ENCODE assay signal across 13 mouse cellular contexts in genomic region chr8:44347412-44347811, GRCm38 (mm10).
DNase-seq lines count a peak whose midpoint lies in the region; ATAC-seq and TF ChIP-seq lines count a peak whose summit lies in the region.
"Had no signal": no experiment of that assay in that cellular context is flagged by ENCODE, and none has a peak within 500 bp of the region (broad histone marks: within the 10 kb centered on the region; RNA-seq: fewer than 3 reads in every experiment).

No protein-coding gene starts in this region.

- no peak for ATAC-seq in kidney, postnatal 0 days (replicated peaks; ENCODE audit: low FRiP score, low read depth)
- no peak for ATAC-seq in hindbrain, postnatal 0 days
- ATAC-seq: liver, postnatal 0 days had no signal

- H3K36me3 ChIP-seq in kidney, postnatal 0 days (ENCODE audit: insufficient read depth, low read length): no peaks in the 10 kb centered on the region
- H3K36me3 ChIP-seq in hindbrain, postnatal 0 days (ENCODE audit: insufficient read depth, low read length): no peaks in the 10 kb centered on the region
- H3K36me3 ChIP-seq: hindbrain, embryonic 15.5 days; limb, embryonic 13.5 days had no signal

- H3K4me1 ChIP-seq in kidney, postnatal 0 days (replicated peaks; ENCODE audit: insufficient read depth, low read length): no peaks in the 10 kb centered on the region
- H3K4me1 ChIP-seq in hindbrain, postnatal 0 days (ENCODE audit: insufficient read depth, low read length): no peaks in the 10 kb centered on the region
- H3K4me1 ChIP-seq: hindbrain, embryonic 15.5 days had no signal

- TF ChIP-seq CTCF in kidney, postnatal 0 days (IDR thresholded peaks at IDR 0.05; ENCODE audit: low read depth): no peak
- TF ChIP-seq CTCF in hindbrain, postnatal 0 days (IDR thresholded peaks at IDR 0.05; ENCODE audit: low read depth): no peak

- H3K27ac ChIP-seq in kidney, postnatal 0 days: no peak overlapping the region
- no peak overlapping the region for H3K27ac ChIP-seq in hindbrain, postnatal 0 days
- H3K27ac ChIP-seq: hindbrain, embryonic 15.5 days; limb, embryonic 13.5 days had no signal

- 74% methylated on average over 1 of the region's 1 CpGs for WGBS in kidney, postnatal 0 days
- 74% methylated on average over 1 of the region's 1 CpGs for WGBS in hindbrain, postnatal 0 days

- H3K9ac ChIP-seq in kidney, postnatal 0 days (ENCODE audit: low read depth, low read length): no peak overlapping the region
- H3K9ac ChIP-seq in hindbrain, postnatal 0 days (replicated peaks; ENCODE audit: low read length): no peak overlapping the region
- H3K9ac ChIP-seq: hindbrain, embryonic 15.5 days; limb, embryonic 13.5 days; liver, postnatal 0 days had no signal

- no peak overlapping the region for H3K4me3 ChIP-seq in kidney, postnatal 0 days (replicated peaks; ENCODE audit: low read depth, low read length)
- no peak overlapping the region for H3K4me3 ChIP-seq in hindbrain, postnatal 0 days (ENCODE audit: low read length)
- H3K4me3 ChIP-seq: hindbrain, embryonic 15.5 days; limb, embryonic 13.5 days had no signal

- H3K4me2 ChIP-seq in kidney, postnatal 0 days (ENCODE audit: low read length): no peak overlapping the region
- no peak overlapping the region for H3K4me2 ChIP-seq in hindbrain, postnatal 0 days (ENCODE audit: low read depth, low read length)
- H3K4me2 ChIP-seq: hindbrain, embryonic 15.5 days; limb, embryonic 13.5 days had no signal

- peak; percentile 28 for DNase-seq in gastrocnemius, adult 18-20 months (ENCODE audit: low spot score)
- no peak for DNase-seq in gastrocnemius, postnatal 10 days
- peak; percentile 24 for DNase-seq in kidney, postnatal 0 days (ENCODE audit: low spot score)
- no peak for DNase-seq in kidney, adult 18-20 months
- peak; percentile 50 for DNase-seq in fat pad, adult 2 months (ENCODE audit: extremely low read depth, low read depth, low spot score)
- peak; percentile 66 for DNase-seq in lung, postnatal 25 days (ENCODE audit: low spot score)
- no peak for DNase-seq in frontal cortex, postnatal 25 days (ENCODE audit: low spot score in 2 of 2)
- no peak for DNase-seq in hindbrain, postnatal 0 days (ENCODE audit: low spot score)
- DNase-seq: cerebellum, adult 2 months; liver, postnatal 0 days; right cerebral cortex, postnatal 14 days had no signal

- H3K27me3 ChIP-seq in kidney, postnatal 0 days (ENCODE audit: insufficient read depth, low read length): no peaks in the 10 kb centered on the region
- H3K27me3 ChIP-seq in hindbrain, postnatal 0 days (ENCODE audit: insufficient read depth, low read length): no peaks in the 10 kb centered on the region
- H3K27me3 ChIP-seq: hindbrain, embryonic 15.5 days; limb, embryonic 13.5 days had no signal

- H3K9me3 ChIP-seq in kidney, postnatal 0 days (replicated peaks; ENCODE audit: low read length): no peaks in the 10 kb centered on the region
- no peaks in the 10 kb centered on the region for H3K9me3 ChIP-seq in hindbrain, postnatal 0 days (ENCODE audit: low read length)
- H3K9me3 ChIP-seq: hindbrain, embryonic 15.5 days; limb, embryonic 13.5 days had no signal

Comparison
In these comparisons a context has a peak if more than half of its experiments do, and no peak if none do; other contexts are left out.
1. DNase-seq: peak in gastrocnemius, adult 18-20 months (single experiment), kidney, postnatal 0 days (single experiment), fat pad, adult 2 months (single experiment) and lung, postnatal 25 days (single experiment); none in gastrocnemius, postnatal 10 days (single experiment), kidney, adult 18-20 months (single experiment), frontal cortex, postnatal 25 days (0 of 2) and hindbrain, postnatal 0 days (single experiment).